Mouse (Mus musculus) frontal cortex, adult 2 months (tissue): ENCODE results near the gene Ets1. TPM values are rescaled to one million over a fixed set of nuclear protein-coding genes. Genes with fewer than 3 reads are reported as not detected.

Experiments
- DNase-seq, 2 experiments: peaks; one replicate each; pipeline ENCODE4 v3.0.0; 2022; ENCODE audit warnings: low spot score in 1 of 2; ENCODE audit errors: extremely low spot score in 1 of 2
- polyA plus RNA-seq: library from polyadenylated mRNA; depleted of rRNA; stranded (reverse); fragments of >200 nt; gene quantifications from 2 replicates; pipeline ENCODE4 v1.2.3, GENCODE M21; 2012

Gene Ets1
- polyA plus RNA-seq, 1 experiment: 11.0 TPM

DNA sequence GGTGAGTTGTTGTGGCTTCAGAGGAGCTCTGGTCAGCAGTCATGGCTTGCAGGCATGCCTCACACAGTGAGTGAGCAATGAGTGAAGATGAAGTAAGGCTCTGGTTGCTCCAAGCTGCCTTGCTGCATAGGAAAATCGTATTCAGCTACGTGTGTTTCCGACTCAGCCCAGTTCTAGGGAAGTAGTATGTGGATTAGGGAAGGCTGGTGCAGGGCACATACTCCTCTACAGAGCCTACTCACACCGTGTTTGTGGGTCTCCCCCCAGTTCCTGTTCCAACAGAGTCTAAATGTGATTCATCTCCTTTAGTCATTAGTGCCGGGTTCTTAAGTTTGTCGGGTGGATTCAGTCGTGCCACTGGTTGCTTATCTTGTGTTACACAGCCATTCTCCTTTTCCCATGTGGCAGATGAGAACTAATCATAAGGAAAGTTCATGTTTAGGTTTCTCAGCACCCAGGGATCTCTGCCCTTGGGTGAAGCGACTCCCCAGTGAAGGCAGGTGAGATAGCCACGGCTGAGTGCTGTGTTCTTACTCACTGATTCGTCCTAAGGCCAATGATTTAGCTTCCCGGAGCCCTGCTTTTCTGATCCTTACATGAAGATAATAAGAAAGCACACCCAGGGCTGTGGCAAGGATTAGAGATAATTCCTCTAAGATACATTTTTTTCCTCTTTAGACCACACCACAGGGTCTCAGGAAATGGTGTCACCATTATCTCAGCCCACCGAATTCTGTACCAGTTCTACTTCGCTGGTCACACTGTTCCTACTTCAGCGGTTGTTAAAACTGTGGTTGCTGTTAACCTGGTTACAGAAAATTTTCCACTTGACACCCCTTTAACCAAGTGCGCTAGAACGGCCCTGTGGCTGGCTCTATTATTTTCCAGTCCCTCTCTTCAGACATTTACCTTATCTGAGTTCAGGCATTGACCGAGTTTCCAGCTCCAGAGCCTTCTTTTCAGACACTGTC is 74.0 kb downstream of the Ets1 start:
- no peak for DNase-seq

DNA sequence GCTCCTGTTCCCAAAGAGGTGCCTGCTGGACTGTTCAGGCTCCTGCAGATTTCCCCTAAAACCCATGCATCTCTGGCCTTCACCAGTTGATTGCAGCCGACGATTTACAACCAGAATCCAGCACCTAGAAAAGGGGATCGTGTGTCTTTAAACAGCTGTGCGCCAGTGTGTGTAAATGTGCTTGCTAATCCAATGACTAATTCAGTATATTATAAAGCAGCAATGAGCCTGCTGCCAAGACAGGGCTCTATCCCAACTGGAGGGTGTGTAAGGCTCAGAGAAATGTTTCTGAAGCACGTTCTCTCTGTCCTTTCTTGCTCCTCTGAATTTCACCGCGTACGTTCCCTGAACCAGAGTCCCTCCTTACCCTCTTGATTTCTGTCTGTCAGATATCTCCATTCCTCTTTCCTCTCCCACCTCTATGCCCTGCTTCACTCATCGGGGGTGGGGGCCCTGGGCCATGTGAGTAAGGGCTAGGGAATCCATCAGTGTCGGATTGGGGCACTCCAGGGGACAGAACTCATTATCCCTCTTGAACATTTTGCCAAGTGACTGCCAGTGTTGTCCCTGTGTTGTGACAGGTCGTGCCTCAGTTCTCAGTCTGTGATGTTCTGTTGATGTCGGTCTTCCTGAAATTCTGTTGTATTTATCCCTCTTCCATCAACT is 75.1 kb downstream of the Ets1 start:
- DNase-seq: no peak

DNA sequence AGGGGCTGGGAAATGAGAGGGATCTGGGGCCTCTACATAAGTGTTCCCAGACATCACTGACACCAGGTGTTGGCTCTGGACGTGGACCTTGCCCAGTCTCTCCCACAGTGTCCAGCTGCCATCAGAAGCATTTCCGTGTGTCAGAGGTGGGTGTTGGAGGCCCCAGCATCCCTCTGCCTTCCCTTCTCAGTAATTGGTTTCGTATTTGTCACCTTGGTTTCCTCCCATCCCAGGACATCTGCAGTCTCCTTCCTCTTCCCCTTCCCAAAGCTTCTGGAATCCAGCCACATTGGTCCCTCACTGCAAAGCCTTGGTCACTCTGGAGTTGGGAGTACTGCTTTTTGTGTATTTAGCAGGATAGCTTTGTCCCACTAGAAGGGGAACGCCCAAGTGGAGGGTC is 75.7 kb downstream of the Ets1 start:
- no peak for DNase-seq

DNA sequence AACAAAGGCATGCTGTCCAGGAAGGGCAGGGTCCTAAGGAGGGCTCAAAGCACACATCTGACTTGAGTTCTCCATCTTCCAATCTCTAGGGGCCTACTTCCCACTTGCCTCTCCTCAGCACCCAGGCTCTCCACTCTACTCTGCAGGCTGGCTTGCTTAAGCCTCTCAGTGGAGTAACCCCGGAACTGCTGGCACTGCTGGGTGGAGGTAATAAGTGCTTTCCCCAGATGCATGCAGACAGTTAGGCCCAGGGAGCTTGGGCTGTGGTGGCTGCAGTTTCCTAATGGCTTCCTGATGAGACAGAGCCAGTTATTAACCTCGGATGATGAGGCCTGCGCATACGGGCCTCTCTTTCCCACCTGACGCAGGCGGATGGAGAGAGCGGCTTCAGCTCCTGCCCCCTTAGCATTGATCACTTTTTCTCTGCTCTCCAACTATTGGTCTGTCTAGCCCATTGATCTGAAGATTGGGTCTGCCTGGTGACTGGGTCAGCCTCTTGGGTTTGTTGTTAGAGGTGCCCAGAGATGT is 76.4 kb downstream of the Ets1 start:
- no peak for DNase-seq

DNA sequence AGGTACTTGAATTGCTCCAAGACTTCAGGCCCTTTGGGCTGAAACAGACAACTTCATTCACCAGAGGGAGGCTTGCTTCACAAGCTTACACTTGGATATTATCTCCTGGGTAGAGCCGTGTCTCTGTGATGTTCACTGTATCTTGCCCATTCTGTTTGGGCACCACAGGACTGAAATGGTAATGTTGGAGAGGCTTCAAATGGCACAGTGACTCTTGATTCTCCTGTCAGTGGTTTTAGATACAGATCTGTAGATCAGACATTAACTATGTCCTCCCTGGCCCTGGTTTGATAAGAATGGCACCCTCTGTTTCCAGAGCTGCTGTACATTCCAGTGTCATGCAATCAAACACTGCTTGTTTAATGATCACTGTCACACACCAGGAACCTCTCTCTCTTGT is 77.1 kb downstream of the Ets1 start:
- no peak for DNase-seq

DNA sequence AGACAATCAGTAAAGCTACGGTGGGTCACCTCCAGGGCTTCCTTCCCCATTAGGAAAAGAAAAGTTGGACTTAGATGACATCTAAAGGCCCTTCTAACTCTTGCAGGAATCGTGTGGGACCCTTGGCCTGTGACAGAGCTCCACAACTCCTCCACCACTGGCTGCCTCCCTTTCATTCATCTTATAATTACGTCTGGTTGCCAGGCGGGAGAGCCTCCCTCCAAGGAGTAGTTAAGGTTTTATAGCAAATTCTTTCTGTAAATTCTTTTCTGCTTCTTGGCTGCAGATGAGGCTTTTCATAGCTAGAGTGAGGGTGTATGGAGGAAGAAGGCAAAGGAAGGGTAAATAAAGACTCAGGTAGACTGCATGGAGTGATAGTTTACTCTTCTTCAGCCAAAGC is 77.8 kb downstream of the Ets1 start:
- no peak for DNase-seq

DNA sequence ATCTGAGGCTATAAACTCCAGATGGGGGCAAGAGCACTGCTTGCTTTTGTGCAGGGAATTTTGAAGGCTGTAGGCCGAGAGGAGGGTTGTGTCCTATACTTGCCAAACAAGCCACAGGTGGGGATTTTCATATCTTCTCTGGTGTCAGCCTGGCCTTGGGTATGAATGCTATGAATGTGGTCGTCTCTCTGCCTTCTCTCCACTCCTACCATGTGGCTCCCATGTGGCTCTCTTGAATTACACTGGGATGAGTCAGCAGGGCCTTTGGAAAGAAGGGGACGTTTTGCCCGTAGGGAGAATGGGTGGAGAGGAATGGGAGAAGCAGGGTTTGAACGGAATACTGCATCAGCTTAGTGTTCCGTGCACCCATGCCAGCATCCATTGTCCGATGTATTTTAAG is 78.5 kb downstream of the Ets1 start:
- no peak for DNase-seq

DNA sequence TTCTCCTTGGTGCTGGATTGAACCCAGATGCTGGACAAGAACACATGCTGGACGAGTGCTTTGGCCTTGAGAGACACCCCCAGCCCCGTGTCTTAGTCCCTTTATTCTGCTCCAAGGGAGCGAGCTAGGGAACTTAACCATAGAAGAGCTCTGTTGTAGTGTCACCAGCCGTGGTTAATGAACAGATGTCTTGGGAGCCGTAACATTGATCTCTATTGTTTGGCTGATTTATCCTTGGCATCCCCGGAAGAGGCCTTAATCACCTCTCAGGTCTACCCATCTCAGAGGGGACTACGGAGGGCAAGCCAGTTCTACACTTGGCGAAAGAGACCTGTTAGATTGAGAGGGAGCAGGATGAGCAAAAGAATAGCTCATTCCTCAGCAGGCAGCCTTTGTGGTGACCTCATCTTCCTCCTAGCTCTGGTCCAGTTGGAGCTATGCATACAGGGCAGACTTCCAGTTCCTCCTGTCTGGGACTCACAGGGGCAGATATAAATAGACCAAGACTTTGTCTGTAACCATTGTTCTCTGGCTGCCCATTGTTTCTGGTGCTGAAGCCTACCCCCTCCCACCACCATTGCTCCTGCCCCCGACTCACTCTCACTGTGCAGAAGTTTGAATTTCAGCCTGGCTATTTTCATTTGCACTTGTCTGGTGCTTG is 79.9 kb downstream of the Ets1 start:
- no peak for DNase-seq

DNA sequence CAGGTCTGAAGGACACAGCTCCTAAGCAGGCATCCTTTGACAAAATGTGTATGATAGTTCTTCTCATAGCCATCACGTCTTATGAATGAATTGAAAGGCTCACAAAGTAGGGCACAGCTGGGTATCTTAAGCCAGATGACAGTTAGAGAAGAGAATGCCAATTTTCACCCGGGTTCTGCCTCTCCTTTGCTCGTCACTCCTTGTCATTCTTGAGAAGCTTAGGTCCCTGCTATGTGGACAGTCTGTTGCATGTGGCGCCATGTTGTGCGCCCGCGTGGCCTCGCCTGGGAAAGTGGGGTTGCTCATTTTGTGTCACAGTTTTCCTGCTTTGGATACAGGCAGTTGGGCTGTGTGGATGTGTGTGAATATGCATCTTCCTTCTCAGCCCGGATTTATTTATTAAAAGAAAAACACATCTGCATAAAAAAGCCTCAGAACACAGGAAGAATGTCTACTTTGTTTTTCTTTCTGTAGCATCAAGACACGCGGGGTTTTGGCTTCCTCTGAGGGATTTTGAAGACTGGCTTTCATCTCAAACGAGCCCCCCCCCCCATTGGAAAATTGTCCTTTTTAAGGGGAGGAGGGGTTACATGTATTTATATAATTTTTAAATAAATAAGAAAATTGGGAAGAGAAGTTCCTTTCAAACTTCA is 81.4 kb downstream of the Ets1 start:
- DNase-seq: no peak

DNA sequence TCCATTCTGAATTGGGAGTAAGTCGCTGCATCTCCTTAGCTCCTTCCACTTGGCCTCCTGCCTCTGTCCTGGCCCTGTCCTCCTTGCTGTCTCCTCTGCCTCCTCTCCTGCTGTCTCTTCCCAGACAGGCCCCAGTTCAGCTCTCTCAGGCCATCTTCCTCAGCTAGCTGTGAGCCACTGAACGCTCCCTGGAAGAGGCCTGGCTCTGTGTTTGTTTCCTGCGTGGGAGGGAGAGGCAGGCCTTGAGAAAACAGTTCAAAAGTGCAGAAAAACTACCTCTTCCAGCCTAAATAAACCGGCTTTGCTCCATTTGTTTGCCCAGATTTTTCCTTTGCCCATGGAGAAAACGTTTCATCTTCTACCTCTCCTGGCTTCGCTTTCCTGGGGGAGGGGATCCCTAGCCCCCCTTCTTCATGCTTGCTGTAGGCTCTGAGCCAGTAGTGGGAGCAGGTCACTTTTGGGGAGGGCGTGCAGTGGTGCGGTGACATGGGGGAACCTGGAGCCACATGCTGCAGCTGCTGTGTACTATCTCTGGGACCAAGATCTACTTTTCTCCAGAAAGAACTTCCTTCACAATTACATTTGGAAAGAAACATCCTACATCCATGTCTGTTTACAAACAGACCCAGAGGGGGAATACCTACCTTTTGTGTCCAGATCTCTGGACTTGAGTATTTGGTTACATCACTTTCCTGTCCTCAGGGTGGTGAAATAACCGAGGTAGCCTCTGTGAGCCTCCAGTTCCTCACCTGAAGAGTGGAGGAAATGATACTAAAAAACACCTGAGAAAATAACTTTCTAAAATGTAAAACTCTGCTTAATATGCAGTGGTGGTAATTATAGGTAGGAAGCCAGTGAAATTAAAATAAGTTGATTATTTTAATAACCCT is 82.2 kb downstream of the Ets1 start:
- no peak for DNase-seq

DNA sequence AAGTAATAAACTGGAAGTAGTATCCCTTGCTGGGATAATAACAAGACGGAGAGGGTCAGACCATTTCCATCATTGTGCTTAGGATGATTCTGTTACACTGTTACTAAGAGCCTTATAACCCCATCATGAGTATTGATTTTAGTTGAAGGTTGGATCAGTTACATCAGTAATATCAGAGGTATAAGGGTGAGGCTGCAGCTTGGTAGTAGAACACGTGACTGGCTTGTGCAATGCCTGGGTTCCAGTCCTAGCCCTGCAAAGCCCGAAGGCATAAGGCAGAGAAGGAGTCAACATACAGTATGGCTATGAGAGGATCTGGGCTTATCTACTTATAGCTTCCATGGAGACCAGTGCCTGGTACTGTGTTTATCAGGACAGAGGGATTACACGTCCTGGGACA is 82.8 kb downstream of the Ets1 start:
- DNase-seq: no peak

DNA sequence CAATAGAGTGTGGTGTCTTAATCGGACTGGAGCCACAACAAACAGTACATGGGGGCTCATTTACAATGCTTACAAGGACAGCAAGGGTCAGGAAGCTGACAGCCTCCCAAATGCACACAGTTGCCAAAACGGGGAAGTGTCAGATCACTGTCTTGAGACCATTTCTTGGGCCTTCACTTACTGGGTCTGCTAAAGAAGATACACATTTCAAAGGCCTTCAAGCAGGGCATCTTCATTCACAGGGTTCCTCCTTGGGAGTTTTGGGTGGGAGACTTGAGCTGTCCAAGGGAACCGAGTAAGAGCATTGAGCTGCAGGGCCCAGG is 83.9 kb downstream of the Ets1 start:
- no peak for DNase-seq

DNA sequence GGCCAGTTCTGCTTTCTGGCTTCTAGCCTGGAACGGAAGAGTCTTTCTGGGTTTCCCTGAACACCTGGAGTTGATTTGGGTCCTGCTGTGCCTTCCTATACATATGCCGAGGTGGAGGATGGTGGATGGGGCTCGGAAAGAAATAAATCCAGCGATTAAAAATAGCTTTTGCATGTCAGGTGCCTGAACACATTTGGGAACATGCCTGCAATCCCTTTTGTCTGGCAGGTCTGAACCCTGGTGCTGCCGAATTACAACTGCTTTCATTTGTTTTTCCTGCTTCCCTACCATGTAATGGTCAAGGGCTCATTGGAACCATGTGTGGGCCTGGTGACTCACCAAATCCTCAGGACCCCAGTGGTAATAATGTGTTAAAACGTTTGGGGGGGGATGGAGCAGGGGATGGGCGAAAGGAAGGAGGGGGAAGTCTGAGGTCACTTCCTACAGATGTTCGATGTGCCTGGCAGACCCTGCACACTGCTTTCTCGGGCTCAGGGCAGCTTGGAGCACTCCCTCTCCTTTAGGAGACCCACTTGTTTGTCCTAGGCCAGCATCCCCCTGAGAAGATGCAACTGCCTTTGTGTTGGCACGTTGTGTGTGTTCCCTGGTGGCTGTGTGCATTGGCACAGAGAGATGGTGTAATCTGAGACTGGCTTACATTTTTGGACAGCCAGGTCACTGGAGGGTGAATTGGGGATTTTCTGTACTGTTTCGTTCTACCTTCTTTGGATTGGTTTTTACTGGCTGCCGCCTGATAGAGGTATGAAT is 84.4 kb downstream of the Ets1 start:
- DNase-seq: no peak

DNA sequence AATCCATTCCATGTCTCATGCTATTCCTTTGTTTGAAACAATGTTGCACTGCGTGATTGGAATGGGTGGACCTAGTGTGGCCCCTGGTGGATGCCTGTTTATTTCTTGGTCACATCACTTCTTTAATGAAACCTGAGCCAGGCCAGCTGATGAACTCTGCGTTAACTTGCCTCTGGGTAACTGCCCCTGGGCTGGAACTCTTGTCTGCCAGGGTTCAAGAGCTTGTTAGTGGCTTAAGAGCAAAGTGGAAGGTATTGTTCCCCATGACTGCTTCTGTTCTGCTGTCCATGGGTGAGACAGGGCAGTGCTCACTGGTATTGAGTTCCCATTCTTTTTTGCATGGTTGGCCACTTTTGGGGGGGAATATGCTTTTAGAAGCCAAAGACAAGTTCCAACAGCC is 85.1 kb downstream of the Ets1 start:
- DNase-seq: no peak

DNA sequence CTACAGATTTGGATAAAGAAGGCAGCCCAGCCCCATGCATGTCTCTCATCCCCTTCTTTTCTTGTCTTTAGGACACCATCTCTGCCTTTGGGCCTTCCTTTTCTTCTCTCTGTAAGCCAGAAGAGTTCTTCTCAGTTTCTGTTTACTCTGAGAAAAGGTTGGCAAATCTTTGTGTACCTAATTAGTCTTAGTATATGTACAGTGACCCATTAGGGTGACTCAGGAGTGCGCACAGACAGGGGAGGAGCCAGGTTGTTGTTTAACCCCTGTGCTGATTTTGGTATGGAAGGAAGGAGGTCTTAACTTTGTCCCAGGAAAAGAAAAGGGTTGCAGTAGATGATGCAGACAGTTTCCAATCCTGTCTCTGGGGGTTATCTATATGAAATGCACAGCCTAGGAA is 86.2 kb downstream of the Ets1 start:
- DNase-seq: no peak

DNA sequence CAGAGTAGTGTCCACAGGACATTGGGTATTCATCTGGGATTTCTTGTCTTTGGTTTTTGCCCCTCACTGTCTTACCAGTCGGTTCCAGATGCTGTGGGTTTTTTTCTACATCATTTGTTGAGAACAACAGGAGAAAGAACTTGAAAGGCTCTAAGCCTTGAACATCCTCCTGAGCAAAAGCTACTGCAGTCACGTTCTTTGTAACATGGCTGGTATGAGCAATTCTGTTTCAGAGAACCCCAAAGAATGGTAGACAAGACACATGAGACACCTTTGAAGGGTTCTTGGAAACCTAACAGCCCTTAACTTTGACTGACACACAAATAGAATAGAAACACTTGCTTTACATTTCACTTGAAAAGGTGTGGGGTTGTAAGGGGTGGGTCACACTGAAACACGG is 86.9 kb downstream of the Ets1 start:
- DNase-seq: no peak

DNA sequence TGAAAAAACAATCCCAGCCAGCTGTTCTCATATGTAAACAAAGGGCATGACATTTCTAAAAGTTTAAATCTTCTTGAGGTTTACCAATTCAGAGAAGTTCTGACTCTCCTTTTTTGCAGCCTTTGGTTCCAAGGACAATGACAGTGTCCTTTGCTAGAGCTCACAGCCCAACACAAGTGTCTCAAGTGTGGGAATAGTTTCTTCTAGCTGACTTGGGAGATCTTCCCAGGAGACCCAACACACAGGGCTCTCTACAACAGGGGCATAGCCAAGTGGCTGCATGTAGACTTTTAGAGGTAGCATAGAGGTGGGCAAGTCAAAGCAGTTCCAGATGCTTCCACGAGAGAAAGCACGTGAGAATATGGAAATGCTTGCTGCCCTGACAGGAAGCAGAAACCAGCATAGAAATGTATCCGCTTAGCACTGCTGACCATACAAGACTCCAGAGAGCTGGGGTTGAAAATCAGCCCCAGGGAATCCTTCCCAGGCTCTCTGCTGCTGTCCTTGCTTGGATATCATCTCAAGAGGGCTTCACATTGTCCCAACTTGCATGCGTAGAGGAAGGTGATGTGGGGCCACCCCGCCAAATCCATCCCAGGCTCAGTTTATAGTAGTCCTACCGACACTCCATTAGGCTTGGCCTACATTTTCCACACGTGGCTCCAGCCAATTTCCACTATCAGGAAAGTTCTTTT is 88.3 kb downstream of the Ets1 start:
- DNase-seq: no peak

DNA sequence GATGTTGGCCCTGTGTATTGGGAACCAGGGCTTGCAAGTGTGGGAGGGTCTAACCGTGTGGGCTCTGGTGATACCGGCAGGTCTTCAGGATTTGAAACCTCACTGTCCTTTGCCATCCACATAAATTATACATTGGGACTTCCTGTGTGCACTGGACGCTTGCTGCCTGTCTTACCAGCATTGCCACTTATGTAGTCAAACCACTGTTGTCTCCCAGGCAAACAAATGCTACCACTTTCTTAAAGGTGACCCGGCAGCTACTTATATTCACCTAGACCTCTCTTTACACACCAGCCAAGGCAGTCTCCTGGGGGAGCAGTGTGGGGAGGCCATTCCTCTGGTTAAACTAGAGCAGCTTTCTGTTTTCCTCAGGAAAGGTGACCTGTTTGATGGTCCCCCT is 89.9 kb downstream of the Ets1 start:
- no peak for DNase-seq

DNA sequence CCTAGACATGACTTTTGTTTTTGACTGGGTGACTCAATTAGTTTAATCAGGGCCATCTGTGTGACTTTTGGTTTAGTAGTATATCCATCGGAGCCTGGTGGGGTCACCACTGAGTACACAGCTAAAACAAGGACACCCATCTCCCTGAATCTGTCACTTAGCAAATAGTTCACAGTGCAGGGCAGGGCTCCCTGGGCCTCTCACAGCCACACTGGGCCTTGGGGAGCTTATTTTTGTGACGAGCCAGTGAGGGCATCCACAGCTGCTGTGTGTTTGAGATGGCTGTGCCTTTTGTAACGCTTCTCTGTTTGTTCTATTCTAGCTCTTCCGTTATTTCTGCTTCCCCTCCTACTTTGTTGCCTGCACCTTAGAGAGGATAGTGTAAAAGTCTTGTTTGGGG is 90.6 kb downstream of the Ets1 start:
- no peak for DNase-seq
